Mouse (Mus musculus) small intestine, adult 2 months (tissue): ENCODE data around the gene Adam19.

Experiments
- CTCF ChIP-seq: fragments of 200-500 bp; IDR thresholded peaks from 2 replicates; pipeline ENCODE4 v1.5.1; 2012; ENCODE audit warnings: low read depth, mild to moderate bottlenecking, control low read depth, inconsistent platforms, low read length, moderate library complexity, mixed read lengths; ENCODE audit not compliant: insufficient replicate concordance, insufficient read length; ENCODE audit errors: extremely low read depth
- POLR2A ChIP-seq: fragments of 200-500 bp; IDR thresholded peaks from 2 replicates; pipeline ENCODE4 v1.6.1; 2012; ENCODE audit warnings: low read depth, mild to moderate bottlenecking, control low read depth, inconsistent platforms, low read length, moderate library complexity

DNA sequence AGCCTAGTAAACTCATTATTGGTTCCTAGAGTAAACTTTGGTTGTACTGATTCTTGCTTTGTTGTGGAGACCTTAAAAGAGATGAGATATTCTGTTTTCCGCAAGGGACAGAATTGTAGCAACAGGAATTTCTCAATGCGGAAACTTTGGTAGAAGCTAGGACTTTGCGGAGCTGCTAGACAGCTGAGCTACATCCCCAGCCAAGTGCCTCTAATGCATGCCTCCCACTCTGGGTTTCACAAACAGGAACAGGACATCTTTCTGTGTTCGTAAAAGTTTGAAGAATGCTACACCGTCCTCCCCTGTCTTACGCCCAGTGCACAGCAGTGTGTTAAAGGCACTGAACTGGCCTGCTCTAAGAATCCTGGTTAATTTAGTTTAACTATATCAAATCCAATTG lies 120.4 kb downstream of the Adam19 start:
- TF ChIP-seq CTCF (no peak), POLR2A (no peak)
